Mouse (Mus musculus) kidney, postnatal 36 days (tissue): ENCODE data around the gene Olfr1392.

Experiments
- DNase-seq, 2 experiments: peaks; one replicate each; pipeline ENCODE4 v3.0.0; 2021 to 2022; ENCODE audit warnings: mixed read lengths in 2 of 2

Olfr1392 gene

GRCm38 (mm10) chr11:49322442-49322841, 37.4 kb downstream of the Olfr1392 start, which contains the start of gene Olfr1391:
Olfr1391 (plus strand) TSS chr11:49322742.
- DNase-seq = no peak

- no peak for DNase-seq
These were observed 41.6 kb downstream of the Olfr1392 start for GRCm38 (mm10) chr11:49326726-49327125.

- no peak for DNase-seq
These were observed 44.6 kb downstream of the Olfr1392 start for GRCm38 (mm10) chr11:49329686-49330085.

- no peak for DNase-seq
These were observed 49.8 kb downstream of the Olfr1392 start, which contains the start of gene Olfr1390 for GRCm38 (mm10) chr11:49334888-49335287. Olfr1390 (plus strand) TSS chr11:49335188.

- no peak for DNase-seq
These were observed 52.2 kb downstream of the Olfr1392 start for GRCm38 (mm10) chr11:49337150-49337832.
